Mouse (Mus musculus): ENCODE results near the gene Rita1. TPM values are rescaled to one million over a fixed set of nuclear protein-coding genes. Genes with fewer than 3 reads are reported as not detected.

Rita1 gene
- polyA plus RNA-seq, 2 experiments from 2014 or later = 1.1 to 2.4 TPM

Other genes starting within 250 kb of the Rita1 start
- not detected for gene Lhx5, start 180.9 kb downstream of the Rita1 start, polyA plus RNA-seq (2017; shearing (Covaris generic))
- not detected for gene Sdsl, start 139.8 kb downstream of the Rita1 start, polyA plus RNA-seq (2017; shearing (Covaris generic))
- not detected for gene Sds, start 136.1 kb downstream of the Rita1 start, polyA plus RNA-seq (2017; shearing (Covaris generic))
- 1 to 10 TPM; 3.8 to 4.7 TPM for gene Plbd2, start 109.0 kb downstream of the Rita1 start, polyA plus RNA-seq (2017; shearing (Covaris generic))
- 1 to 10 TPM; 4.7 to 7.2 TPM for gene Slc8b1, start 101.4 kb downstream of the Rita1 start, polyA plus RNA-seq (2017; shearing (Covaris generic))
- gene Tpcn1, start 23.9 kb downstream of the Rita1 start, polyA plus RNA-seq (2017; shearing (Covaris generic)) = 10 to 100 TPM; 10.9 to 13.0 TPM
- gene Iqcd, start 23.6 kb downstream of the Rita1 start, polyA plus RNA-seq (2017; shearing (Covaris generic)) = under 1 TPM; 0.41 to 0.70 TPM
- 10 to 100 TPM; 11.7 to 18.4 TPM for gene Ddx54, start 150 bp upstream of the Rita1 start, polyA plus RNA-seq (2017; shearing (Covaris generic))
- gene Cfap73, start 21.6 kb upstream of the Rita1 start, polyA plus RNA-seq (2017; shearing (Covaris generic)) = not detected
- gene Rasal1, start 36.2 kb upstream of the Rita1 start, polyA plus RNA-seq (2017; shearing (Covaris generic)) = 10 to 100 TPM in 1 of 2 experiments, 1 to 10 TPM in 1; 7.6 to 11.4 TPM
- gene Dtx1, start 99.3 kb upstream of the Rita1 start, polyA plus RNA-seq (2017; shearing (Covaris generic)) = 10 to 100 TPM; 45.6 to 48.2 TPM
- 1 to 10 TPM; 1.9 to 2.5 TPM for gene Oas2, start 137.3 kb upstream of the Rita1 start, polyA plus RNA-seq (2017; shearing (Covaris generic))
- gene Oas3, start 165.1 kb upstream of the Rita1 start, polyA plus RNA-seq (2017; shearing (Covaris generic)) = 10 to 100 TPM; 11.4 to 25.1 TPM
- not detected for gene Oas1e, start 182.9 kb upstream of the Rita1 start, polyA plus RNA-seq (2017; shearing (Covaris generic))
- 10 to 100 TPM; 11.2 to 14.4 TPM for gene Oas1c, start 199.9 kb upstream of the Rita1 start, polyA plus RNA-seq (2017; shearing (Covaris generic))
- not detected for gene Oas1f, start 234.8 kb upstream of the Rita1 start, polyA plus RNA-seq (2017; shearing (Covaris generic))
- gene Oas1h, start 248.8 kb upstream of the Rita1 start, polyA plus RNA-seq (2017; shearing (Covaris generic)) = not detected